Mouse (Mus musculus): Measurements from ENCODE around the gene Foxo1. TPM values are rescaled to one million over a fixed set of nuclear protein-coding genes. Genes with fewer than 3 reads are reported as not detected.

Gene Foxo1
- polyA plus RNA-seq, 1 experiment from 2014 or later = 6.8 TPM

GRCm38 (mm10) chr3:52364576-52364975, 96.4 kb downstream of the Foxo1 start:
- no peak for TF ChIP-seq CTCF (IDR thresholded peaks at IDR 0.05)
- no peak for TF ChIP-seq EP300 (IDR thresholded peaks at IDR 0.05)
- H3K4me3 ChIP-seq (ENCODE audit: low read depth, low read length) = no peak overlapping the region
- H3K27ac ChIP-seq (ENCODE audit: low read length) = no peak overlapping the region
- ATAC-seq = no peak
- H3K4me1 ChIP-seq (ENCODE audit: insufficient read depth, low read depth, low read length) = no peaks in the 10 kb centered on the region
- no peak overlapping the region for H3K9ac ChIP-seq (replicated peaks; ENCODE audit: low read depth)
- no peak overlapping the region for H3K4me2 ChIP-seq (replicated peaks; ENCODE audit: low read depth, low read length)
- DNase-seq (ENCODE audit: low spot score) = no peak
- H3K27me3 ChIP-seq (replicated peaks; ENCODE audit: insufficient read depth, low read length) = no peaks in the 10 kb centered on the region
- no peaks in the 10 kb centered on the region for H3K36me3 ChIP-seq (ENCODE audit: insufficient read depth, low read length)
- no peaks in the 10 kb centered on the region for H3K9me3 ChIP-seq (ENCODE audit: low read length)
- 63% methylated on average over 6 of the region's 6 CpGs for WGBS

GRCm38 (mm10) chr3:52369204-52369603, 101.1 kb downstream of the Foxo1 start:
- Histone ChIP-seq H3K36me3 (ENCODE audit: insufficient read depth, low read length) (no peaks in the 10 kb centered on the region), H3K9me3 (ENCODE audit: low read length) (no peaks in the 10 kb centered on the region), H3K27me3 (replicated peaks; ENCODE audit: insufficient read depth, low read length) (no peaks in the 10 kb centered on the region), H3K27ac (ENCODE audit: low read length) (no peak overlapping the region), H3K9ac (replicated peaks; ENCODE audit: low read depth) (no peak overlapping the region), H3K4me1 (ENCODE audit: insufficient read depth, low read depth, low read length) (no peaks in the 10 kb centered on the region), H3K4me3 (ENCODE audit: low read depth, low read length) (no peak overlapping the region), H3K4me2 (replicated peaks; ENCODE audit: low read depth, low read length) (no peak overlapping the region)
- ATAC-seq (no peak), DNase-seq (ENCODE audit: low spot score) (no peak)
- no peak for TF ChIP-seq EP300 (IDR thresholded peaks at IDR 0.05)
- TF ChIP-seq CTCF (IDR thresholded peaks at IDR 0.05) = no peak
- 86% methylated on average over 9 of the region's 9 CpGs for WGBS

GRCm38 (mm10) chr3:52369881-52370428, 101.8 kb downstream of the Foxo1 start:
- TF ChIP-seq CTCF (IDR thresholded peaks at IDR 0.05) (no peak), EP300 (IDR thresholded peaks at IDR 0.05) (no peak)
- Histone ChIP-seq H3K9ac (replicated peaks; ENCODE audit: low read depth) (no peak overlapping the region), H3K9me3 (ENCODE audit: low read length) (no peaks in the 10 kb centered on the region), H3K36me3 (ENCODE audit: insufficient read depth, low read length) (no peaks in the 10 kb centered on the region), H3K27me3 (replicated peaks; ENCODE audit: insufficient read depth, low read length) (no peaks in the 10 kb centered on the region), H3K27ac (ENCODE audit: low read length) (no peak overlapping the region), H3K4me3 (ENCODE audit: low read depth, low read length) (no peak overlapping the region), H3K4me2 (replicated peaks; ENCODE audit: low read depth, low read length) (no peak overlapping the region), H3K4me1 (ENCODE audit: insufficient read depth, low read depth, low read length) (no peaks in the 10 kb centered on the region)
- ATAC-seq = no peak
- no peak for DNase-seq (ENCODE audit: low spot score)
- 70% methylated on average over 7 of the region's 7 CpGs for WGBS

- no peak overlapping the region for H3K4me3 ChIP-seq (ENCODE audit: low read depth, low read length)
- no peaks in the 10 kb centered on the region for H3K27me3 ChIP-seq (replicated peaks; ENCODE audit: insufficient read depth, low read length)
- TF ChIP-seq CTCF (IDR thresholded peaks at IDR 0.05) (no peak), EP300 (IDR thresholded peaks at IDR 0.05) (no peak)
- DNase-seq (ENCODE audit: low spot score) = peak; percentile 9
- no peaks in the 10 kb centered on the region for H3K4me1 ChIP-seq (ENCODE audit: insufficient read depth, low read depth, low read length)
- no peaks in the 10 kb centered on the region for H3K9me3 ChIP-seq (ENCODE audit: low read length)
- no peak overlapping the region for H3K4me2 ChIP-seq (replicated peaks; ENCODE audit: low read depth, low read length)
- ATAC-seq = no peak
- no peak overlapping the region for H3K27ac ChIP-seq (ENCODE audit: low read length)
- WGBS = 64% methylated on average over 5 of the region's 5 CpGs
- H3K36me3 ChIP-seq (ENCODE audit: insufficient read depth, low read length) = no peaks in the 10 kb centered on the region
- no peak overlapping the region for H3K9ac ChIP-seq (replicated peaks; ENCODE audit: low read depth)
Measured at GRCm38 (mm10) chr3:52376974-52377373, 108.8 kb downstream of the Foxo1 start.

GRCm38 (mm10) chr3:52383351-52383750, 115.2 kb downstream of the Foxo1 start:
- no peaks in the 10 kb centered on the region for H3K9me3 ChIP-seq (ENCODE audit: low read length)
- no peak overlapping the region for H3K4me2 ChIP-seq (replicated peaks; ENCODE audit: low read depth, low read length)
- H3K9ac ChIP-seq (replicated peaks; ENCODE audit: low read depth) = no peak overlapping the region
- DNase-seq (ENCODE audit: low spot score) (peak; percentile 24), ATAC-seq (peak; percentile 16; the same call in 1 of the 2 replicates)
- no peaks in the 10 kb centered on the region for H3K4me1 ChIP-seq (ENCODE audit: insufficient read depth, low read depth, low read length)
- H3K4me3 ChIP-seq (ENCODE audit: low read depth, low read length) = no peak overlapping the region
- no peaks in the 10 kb centered on the region for H3K36me3 ChIP-seq (ENCODE audit: insufficient read depth, low read length)
- no peaks in the 10 kb centered on the region for H3K27me3 ChIP-seq (replicated peaks; ENCODE audit: insufficient read depth, low read length)
- no peak overlapping the region for H3K27ac ChIP-seq (ENCODE audit: low read length)
- 51% methylated on average over 7 of the region's 7 CpGs for WGBS
- TF ChIP-seq EP300 (IDR thresholded peaks at IDR 0.05) = no peak
- no peak for TF ChIP-seq CTCF (IDR thresholded peaks at IDR 0.05)

- no peak for ATAC-seq
- no peak for TF ChIP-seq EP300 (IDR thresholded peaks at IDR 0.05)
- TF ChIP-seq CTCF (IDR thresholded peaks at IDR 0.05) = no peak
- WGBS = 35% methylated on average over 8 of the region's 8 CpGs
Measured at GRCm38 (mm10) chr3:52386343-52386742, 118.2 kb downstream of the Foxo1 start.

GRCm38 (mm10) chr3:52390321-52390720, 122.2 kb downstream of the Foxo1 start:
- Histone ChIP-seq H3K9ac (replicated peaks; ENCODE audit: low read depth) (no peak overlapping the region), H3K27me3 (replicated peaks; ENCODE audit: insufficient read depth, low read length) (no peaks in the 10 kb centered on the region), H3K36me3 (ENCODE audit: insufficient read depth, low read length) (no peaks in the 10 kb centered on the region), H3K4me1 (ENCODE audit: insufficient read depth, low read depth, low read length) (no peaks in the 10 kb centered on the region), H3K9me3 (ENCODE audit: low read length) (no peaks in the 10 kb centered on the region), H3K27ac (ENCODE audit: low read length) (no peak overlapping the region), H3K4me2 (replicated peaks; ENCODE audit: low read depth, low read length) (no peak overlapping the region), H3K4me3 (ENCODE audit: low read depth, low read length) (no peak overlapping the region)
- DNase-seq (ENCODE audit: low spot score) (peak; percentile 24), ATAC-seq (no peak)
- 78% methylated on average over 7 of the region's 7 CpGs for WGBS
- TF ChIP-seq CTCF (IDR thresholded peaks at IDR 0.05) (no peak), EP300 (IDR thresholded peaks at IDR 0.05) (no peak)

More at GRCm38 (mm10) chr3:52386343-52386742, 118.2 kb downstream of the Foxo1 start:
- DNase-seq (ENCODE audit: low spot score) = no peak
- Histone ChIP-seq H3K4me1 (ENCODE audit: insufficient read depth, low read depth, low read length) (no peaks in the 10 kb centered on the region), H3K9ac (replicated peaks; ENCODE audit: low read depth) (no peak overlapping the region), H3K4me2 (replicated peaks; ENCODE audit: low read depth, low read length) (no peak overlapping the region), H3K4me3 (ENCODE audit: low read depth, low read length) (no peak overlapping the region), H3K27ac (ENCODE audit: low read length) (no peak overlapping the region), H3K27me3 (replicated peaks; ENCODE audit: insufficient read depth, low read length) (no peaks in the 10 kb centered on the region), H3K9me3 (ENCODE audit: low read length) (no peaks in the 10 kb centered on the region), H3K36me3 (ENCODE audit: insufficient read depth, low read length) (no peaks in the 10 kb centered on the region)

All from lung, postnatal 0 days (tissue).